Mouse (Mus musculus): ENCODE measurements around the gene Alg10b.
"Not testable (repeated sequence)": the region's sequence is repeated elsewhere in the genome, so short reads cannot be mapped to it uniquely, and the experiment has no call there.

The Alg10b gene

DNA sequence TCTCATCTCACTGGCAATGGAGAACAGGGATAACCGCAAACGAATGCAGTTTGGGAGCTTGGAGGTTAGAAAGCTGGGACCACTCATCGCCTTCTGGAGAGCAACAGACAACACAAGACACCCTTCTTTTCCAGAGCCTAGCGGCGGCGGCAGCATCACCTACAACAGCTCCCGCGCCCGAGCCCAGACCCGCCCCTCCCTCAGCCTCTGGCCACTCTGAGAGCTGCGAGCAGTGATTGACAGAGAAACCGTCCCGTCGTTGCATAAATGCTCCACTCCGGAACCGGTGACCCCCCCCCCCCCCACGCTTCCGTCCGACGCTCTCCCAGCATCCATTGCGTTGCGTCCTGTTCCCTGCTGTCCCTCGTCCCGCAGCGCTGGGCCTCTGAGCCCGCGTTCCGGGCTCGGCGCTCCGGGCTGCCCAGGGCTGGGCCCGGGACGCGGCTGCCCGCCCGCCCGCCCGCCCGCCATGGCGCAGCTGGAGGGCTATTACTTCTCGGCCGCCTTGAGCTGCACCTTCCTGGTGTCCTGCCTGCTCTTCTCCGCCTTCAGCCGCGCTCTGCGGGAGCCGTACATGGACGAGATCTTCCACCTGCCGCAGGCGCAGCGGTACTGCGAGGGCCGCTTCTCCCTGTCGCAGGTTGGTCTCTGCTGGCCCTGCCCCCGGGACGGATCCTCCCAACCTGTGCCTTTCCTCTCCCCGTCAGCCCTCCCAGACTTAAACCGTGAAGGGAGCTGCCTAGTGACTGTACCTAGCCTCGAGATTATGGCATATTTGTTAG lies at the start of gene Alg10b:
TSS of gene Alg10b (plus strand) at position 343 of the 782 bp plus-strand sequence.
- peak; percentile 87 for DNase-seq (ENCODE audit: low spot score)

DNA sequence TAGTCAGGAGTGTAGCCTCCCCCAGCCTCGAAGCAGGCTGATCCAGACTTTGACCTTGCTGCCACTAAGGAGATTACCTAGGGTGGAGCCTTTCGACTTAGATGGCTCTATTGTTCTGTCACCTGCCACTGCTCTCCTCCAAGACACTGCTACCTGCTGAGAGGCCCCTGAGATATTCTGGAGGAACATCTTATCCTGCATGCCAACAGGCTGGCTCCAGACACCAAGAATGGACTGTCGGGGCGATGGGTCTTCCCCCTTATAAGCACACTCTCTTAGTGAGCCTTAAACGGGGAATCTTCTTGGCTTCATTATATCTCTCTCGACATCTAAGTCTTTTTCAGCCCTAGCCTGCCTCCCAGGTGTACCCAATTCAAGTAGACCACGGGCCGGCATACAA lies 41.0 kb upstream of the Alg10b start:
- not testable (repeated sequence) for DNase-seq (ENCODE audit: low spot score)

DNA sequence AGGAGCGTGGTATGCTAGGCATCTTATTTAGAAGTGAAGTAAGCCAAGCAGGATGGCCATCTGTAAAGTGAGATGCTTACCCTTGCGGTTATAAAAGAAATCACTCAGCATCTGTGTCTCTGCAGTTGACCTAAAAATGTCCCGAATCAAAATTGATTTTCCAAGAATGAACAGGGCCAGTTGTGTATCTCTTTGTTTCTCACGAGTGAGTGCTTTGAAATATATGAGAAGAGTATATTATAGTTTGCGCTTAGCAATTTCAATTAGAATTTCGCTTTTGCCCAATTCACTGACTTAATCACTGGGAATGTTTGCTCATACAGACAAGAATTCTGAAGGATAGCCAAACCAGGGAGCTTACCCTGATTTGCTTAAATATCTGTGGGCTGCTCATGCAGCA lies 40.6 kb upstream of the Alg10b start:
- no peak for DNase-seq (ENCODE audit: low spot score)

DNA sequence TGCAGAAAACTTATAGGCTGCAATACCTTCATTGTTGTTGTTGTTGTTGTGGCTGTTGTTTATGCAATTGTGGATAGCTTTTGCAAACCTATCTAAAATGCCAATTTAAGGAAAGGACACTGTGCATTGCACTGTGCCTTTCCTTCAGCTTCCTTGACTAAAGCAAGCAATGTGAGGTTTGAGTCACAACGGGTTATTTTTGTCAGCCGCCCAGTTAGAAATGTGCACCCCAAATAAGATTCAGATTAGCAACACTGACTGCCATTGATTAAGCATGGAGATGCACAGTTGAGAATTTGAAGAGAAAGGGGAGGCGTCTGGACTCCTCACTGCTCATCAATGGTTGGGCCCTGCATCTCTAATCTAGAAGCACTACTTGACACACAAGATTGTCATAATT lies 39.4 kb upstream of the Alg10b start:
- no peak for DNase-seq (ENCODE audit: low spot score)

DNA sequence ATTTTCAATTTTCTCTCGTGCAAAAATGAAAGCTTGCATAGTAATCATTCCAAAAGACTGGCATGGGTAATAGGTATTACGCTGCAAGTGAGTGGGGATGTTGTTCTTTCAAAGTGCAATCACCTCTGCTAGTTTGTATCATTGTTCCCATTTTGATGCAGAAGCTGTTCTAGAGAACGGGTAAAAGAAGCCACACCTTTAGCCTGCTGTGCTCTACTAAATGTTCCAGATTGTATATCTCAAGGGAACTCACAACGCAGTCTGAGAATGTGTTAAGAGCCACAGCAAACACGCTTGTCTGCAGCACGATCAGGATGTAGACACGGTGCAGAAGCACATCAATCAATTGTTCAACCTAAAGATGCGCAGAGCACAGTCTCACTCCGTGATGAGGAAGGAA lies 34.6 kb upstream of the Alg10b start:
- DNase-seq (ENCODE audit: low spot score), result no peak

DNA sequence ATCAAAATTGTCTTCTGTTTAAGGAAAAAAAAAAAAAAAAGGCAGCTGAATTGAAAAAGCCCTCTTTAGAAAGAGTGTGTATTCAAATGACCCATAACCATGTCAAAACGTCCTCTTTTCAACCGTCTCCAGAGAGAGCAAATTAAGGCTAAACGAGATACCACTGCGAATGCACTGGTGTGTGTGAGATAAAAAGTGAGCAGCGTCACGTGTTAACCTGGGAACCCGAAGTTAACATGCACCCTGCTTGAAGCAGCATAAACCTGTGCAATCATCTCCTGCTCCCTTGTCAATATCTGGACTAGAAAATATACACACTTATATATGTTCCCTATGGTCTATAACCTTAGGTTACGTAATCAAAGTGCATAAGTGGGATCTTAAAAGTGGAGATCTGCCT lies 10.2 kb upstream of the Alg10b start:
- DNase-seq (ENCODE audit: low spot score), result no peak

DNA sequence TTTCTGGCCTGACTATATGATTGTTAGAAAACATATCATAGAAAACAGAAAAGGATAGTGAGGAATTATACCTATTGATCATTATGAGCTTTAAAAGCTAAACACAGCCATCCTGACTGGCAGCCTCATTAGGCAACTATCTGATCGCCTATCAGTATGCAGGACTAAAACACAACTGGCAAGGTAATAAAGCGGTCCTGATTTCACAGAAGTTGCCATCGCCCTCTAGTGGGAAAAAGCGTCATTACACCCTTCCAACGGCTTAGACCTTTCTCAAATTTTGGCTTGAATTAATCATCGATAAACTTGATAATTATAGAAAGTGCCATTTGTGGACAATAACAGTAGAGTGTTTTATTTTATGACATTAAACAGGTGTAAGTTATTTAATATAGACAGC lies 9.2 kb upstream of the Alg10b start:
- peak; percentile 19 for DNase-seq (ENCODE audit: low spot score)

DNA sequence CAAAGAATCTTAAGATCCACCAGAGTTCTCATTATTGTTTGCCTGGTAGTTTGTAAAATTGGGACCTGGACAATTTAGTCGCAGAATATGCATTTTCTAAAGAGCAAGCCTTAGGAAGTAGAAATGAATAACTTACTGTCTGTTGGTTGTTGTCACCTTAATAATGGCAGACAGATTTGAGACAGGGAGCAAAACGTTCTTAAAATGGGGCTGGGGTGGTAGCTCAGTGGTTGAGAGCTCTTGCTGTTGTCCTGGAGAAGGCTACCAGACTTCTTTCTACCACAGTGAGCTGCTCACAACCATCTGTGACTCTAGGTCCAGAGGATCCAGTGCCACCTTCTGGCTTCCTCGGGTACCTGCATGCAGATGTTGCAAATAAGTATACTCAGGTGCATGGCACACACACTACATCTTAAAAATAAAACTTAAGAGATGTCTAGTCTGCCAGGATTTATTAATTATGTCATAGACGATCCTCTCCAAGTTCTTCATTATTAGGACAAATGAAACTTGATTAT lies 1.0 kb downstream of the Alg10b start:
- no peak for DNase-seq (ENCODE audit: low spot score)

DNA sequence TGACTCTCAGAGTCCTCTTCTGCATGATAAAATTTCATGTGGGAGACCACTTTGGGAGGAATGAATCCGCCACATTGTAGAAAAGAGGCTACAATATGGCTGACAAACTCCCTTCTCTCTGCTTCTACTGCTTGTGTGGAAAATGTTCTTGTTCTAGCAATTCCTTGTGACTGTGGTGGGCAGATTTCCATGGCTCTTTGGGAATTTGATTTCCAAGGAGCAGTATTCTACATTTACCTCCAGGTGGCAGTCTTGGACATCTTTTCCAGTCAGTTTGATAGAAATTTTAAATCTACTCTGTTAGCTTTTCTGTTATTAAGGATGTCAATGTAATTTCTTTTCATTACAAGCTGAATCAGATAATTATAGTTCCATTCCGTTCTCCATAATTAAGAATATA lies 13.5 kb downstream of the Alg10b start:
- DNase-seq (ENCODE audit: low spot score), result no peak

DNA sequence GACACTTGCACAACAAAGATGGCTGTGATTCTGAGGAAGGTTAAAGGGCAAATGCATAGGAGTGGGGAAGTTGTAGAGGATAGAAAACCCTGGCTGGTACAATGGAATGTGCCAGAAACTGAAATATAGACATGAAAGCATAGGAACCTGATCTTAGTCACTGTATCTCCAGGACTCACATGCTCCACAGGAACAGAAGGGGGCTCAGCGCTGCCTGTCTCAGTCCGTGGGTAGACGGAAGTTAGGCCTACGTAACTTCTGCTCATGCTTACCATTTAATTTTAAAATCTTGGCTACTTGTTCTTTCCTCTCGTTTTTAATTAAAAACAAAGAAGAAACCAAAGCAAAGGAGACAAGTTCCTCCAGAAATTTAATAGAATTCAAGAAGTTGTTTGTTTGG lies 20.0 kb downstream of the Alg10b start:
- no peak for DNase-seq (ENCODE audit: low spot score)

DNA sequence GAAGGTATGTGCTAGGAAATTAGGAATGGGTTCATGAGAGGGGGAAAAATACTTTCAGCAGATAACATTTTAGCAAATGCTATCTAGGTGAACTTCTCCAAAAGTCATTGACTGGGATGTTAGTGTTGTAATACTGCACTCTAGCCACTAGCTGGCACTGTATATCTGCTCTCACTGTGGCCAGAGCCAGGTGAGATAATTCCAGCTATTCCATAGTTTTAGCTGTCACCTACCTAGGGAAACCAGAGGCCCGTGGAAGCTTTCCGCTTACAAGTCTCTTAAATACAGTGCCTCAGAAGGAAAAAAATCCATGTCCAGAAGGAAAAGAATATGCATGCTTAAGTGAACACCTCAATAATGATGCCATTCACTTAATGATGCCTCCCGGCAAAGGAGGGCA lies 25.6 kb downstream of the Alg10b start:
- no peak for DNase-seq (ENCODE audit: low spot score)

DNA sequence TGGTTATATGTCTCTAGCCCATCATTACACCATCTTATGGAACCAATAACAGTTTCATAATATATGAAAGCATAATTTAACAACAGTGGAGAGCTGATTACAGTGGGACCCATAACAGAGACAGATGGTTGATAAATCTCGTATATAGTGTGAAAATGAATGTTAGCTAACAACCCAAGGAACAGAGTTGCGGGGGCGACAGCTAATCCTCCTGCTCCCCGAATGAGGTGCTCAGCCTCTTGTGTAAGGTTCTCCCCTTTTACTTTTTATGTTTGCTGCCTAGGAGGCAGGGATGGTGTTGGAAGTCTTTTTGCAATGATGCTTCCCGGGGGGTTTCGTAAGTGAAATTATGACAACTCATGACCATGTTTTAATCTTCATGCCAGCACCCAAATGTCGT lies 58.8 kb downstream of the Alg10b start:
- no peak for DNase-seq (ENCODE audit: low spot score)
